Mouse (Mus musculus): ENCODE measurements at regions not wholly inside any gene's neighbourhood (a gene's known extent, or its start where the extent isn't known, plus 50 kb on each side); places are given as distances from the start of the nearest gene placed in this dataset.

- DNase-seq (ENCODE audit: low spot score in 2 of 2) = no peak
Measured at GRCm38 (mm10) chr6:141027353-141027752, 221.7 kb upstream of the Pde3a start.

- DNase-seq (ENCODE audit: low spot score in 2 of 2) = no peak
Measured at GRCm38 (mm10) chr6:141027787-141028186, 221.3 kb upstream of the Pde3a start.

DNA sequence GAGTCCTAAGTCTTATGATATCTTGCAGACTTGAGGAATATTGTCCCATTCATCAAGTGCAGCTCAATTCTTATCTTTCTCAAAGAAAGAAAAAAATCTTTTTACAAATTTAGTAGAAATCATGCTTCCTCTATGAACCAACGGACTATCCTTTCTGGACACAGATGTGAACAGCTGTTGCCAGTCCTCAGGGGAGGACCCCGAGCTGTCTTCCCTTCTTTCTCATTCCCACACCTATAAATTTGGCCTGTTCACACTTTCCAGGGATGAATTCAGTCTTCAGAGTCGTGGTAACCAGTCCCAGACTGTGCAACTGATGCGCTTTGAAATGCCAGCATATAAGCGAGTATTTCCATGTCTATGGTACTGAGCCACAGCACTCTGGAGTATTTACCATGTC is 214.2 kb upstream of the Pde3a start:
- DNase-seq (ENCODE audit: low spot score in 2 of 2) = no peak

GRCm38 (mm10) chr6:141041358-141041757 is 207.7 kb upstream of the Pde3a start:
- no peak for DNase-seq (ENCODE audit: low spot score in 2 of 2)

DNA sequence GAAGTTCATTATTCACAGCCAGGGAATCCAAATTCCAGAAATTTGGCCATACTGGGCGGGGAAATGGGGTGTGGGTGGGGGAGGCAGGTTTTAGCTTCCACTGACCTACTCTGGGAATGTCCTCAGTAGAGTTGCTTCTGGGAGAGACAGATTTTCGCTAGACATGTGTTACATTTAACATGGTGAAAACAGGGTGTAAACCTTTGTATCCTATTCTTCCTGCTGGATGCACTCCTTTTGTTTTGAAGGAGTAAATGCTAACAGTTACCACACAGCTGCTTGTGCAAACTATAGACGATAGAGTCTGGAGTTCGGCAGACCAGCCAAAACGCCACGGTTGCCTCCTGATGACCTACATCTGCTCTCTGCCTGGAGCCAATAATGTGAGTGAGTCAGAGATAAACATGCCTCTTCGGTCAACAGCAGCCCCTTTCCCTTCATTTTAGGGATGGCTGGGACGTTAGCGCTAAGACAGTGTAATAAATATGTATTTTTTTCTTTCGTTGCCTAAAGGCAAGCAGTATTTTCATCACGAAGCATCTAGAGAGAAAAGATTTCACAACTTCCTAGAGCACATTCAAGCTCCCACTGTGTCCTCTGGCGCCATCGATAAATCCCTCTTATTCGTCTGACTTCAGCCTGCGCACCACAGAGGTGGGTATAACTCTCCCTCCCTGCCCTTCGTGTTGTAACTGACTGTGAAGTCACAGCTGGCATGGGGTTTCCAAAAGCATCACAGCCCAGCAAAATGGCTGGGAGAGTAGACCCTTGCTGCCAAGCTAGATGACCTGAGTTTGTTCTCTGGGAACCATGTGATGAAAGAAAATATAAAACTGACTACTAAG is 207.1 kb upstream of the Pde3a start:
- no peak for DNase-seq (ENCODE audit: low spot score in 2 of 2)

DNA sequence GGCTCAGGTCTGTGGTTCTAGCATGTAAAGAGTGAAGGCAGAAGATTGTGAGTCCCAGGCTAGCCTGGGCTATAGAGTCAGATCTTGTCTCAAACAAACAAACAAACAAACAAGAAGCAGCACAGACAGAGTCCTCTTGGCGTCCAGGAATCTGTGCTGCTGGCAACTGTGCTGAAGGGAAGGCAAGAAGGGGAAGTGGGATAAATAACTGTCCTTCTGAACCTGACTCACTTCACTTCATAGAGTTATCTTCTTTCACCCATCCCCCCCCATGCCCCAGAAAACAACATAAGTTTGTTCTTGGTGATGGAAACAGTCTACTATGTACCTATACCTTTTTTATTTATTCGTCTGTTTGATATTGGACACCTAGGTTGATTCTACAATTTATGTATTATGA is 200.8 kb upstream of the Pde3a start:
- no peak for DNase-seq (ENCODE audit: low spot score in 2 of 2)

GRCm38 (mm10) chr6:141050038-141050684 is 198.9 kb upstream of the Pde3a start:
- DNase-seq (ENCODE audit: low spot score in 2 of 2) = no peak

DNA sequence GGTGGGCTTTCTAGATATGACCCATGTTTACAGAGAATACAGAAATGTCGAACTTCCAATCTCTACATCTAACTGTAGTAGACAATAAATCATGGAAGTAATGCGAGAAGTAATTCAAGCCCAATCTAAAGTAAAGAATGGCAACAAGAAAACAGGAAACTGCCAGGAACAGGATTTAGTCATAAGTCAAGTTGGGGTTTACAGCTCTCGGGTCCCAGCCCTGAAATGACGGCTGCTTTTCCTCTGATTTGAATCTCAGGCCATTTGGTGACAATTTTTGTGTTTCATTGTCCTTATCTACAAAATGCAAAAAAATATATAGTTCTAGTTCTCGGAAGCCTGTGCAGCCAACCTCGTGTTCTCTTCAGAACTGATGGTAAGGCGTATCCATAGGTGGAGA is 195.0 kb upstream of the Pde3a start:
- DNase-seq (ENCODE audit: low spot score in 2 of 2) = no peak

DNA sequence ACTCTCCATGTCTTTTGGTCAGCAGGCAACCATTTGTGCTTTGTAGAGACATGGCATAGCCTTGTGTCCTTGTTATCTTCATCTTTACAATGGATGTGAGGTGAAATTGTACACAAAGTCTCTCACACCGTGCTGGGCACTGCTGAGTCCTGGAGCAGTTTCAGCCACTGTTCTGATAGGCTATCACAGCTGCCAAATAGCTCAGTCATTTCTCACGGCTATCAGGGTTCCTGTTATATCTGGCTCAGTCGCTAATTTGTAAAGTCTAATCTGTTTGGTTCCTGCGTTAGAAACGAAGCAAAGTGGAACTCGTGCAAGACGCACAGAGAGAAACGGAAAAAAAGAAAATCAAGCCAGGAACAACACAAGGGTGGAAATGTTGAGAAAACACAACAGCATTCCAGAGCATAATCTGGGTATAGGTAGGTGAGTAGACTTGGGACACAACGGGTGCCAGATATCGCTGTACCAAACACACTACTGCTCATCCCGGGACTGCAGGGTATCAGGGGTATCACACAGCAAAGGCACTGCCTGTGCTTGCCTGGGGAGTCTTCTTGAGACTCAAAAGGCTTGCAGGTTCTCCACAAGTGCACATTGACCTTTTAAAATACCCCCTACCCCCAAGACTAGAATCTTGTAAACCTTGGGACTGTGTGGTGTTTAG is 189.7 kb upstream of the Pde3a start:
- DNase-seq (ENCODE audit: low spot score in 2 of 2) = no peak

- no peak for DNase-seq (ENCODE audit: low spot score in 2 of 2)
Measured at GRCm38 (mm10) chr6:141065724-141066123, 183.3 kb upstream of the Pde3a start.

GRCm38 (mm10) chr6:141068861-141069467 is 180.1 kb upstream of the Pde3a start:
- DNase-seq (ENCODE audit: low spot score in 2 of 2) = no peak

- DNase-seq (ENCODE audit: low spot score in 2 of 2) = no peak
Measured at GRCm38 (mm10) chr6:141069896-141070295, 179.2 kb upstream of the Pde3a start.

- no peak for DNase-seq (ENCODE audit: low spot score in 2 of 2)
Measured at GRCm38 (mm10) chr6:141071507-141071906, 177.6 kb upstream of the Pde3a start.

- no peak for DNase-seq (ENCODE audit: low spot score in 2 of 2)
Measured at GRCm38 (mm10) chr6:141091076-141091780, 157.8 kb upstream of the Pde3a start.

DNA sequence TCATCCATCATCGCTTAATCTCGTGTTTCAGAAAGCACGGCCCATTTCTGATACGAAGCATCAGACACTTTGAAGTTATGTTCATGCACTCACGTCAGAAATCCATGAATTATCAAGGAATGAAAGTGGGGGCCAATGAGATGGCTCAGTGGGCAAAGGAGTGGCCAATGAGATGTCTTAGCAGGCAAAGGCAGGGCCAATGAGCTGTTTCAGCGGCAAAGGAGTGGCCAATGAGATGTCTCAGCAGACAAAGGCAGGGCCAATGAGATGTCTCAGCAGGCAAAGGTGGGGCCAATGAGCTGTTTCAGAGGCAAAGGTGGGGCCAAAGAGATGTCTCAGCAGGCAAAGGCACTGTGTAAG is 157.3 kb upstream of the Pde3a start:
- DNase-seq (ENCODE audit: low spot score in 2 of 2) = no peak

GRCm38 (mm10) chr6:141097338-141098122 is 151.5 kb upstream of the Pde3a start:
- DNase-seq (ENCODE audit: low spot score in 2 of 2) = no peak

GRCm38 (mm10) chr6:141118287-141118686 is 130.8 kb upstream of the Pde3a start:
- no peak for DNase-seq (ENCODE audit: low spot score in 2 of 2)

- no peak for DNase-seq (ENCODE audit: low spot score in 2 of 2)
Measured at GRCm38 (mm10) chr6:141126614-141127396, 122.3 kb upstream of the Pde3a start.

GRCm38 (mm10) chr6:141129596-141129995 is 119.5 kb upstream of the Pde3a start:
- no peak for DNase-seq (ENCODE audit: low spot score in 2 of 2)

DNA sequence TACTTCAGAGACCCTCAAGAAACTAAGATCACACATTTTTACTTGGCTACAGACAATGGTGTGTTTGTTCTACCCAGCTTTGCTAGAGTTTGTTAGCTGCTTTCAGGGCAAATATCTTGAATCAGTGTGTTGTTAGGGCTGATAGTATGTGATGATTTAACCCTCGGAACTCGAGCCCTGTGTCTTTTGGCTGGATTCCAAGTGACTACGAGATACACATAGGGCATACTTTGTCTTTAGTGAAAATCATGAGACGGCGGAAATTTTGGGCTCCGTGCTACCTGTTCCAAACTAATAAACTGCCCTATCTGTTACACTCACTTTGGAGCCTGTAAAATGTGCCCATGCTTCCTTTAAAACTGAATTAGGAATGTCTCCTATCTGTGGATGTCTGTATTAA is 114.9 kb upstream of the Pde3a start:
- no peak for DNase-seq (ENCODE audit: low spot score in 2 of 2)
